Mouse (Mus musculus) CH12.LX (cell line): ENCODE results near the gene Slc24a3. TPM values are rescaled to one million over a fixed set of nuclear protein-coding genes. Genes with fewer than 3 reads are reported as not detected.

Experiments
- DNase-seq: peaks from one replicate; pipeline ENCODE4 v3.0.0-alpha.2; 2013; ENCODE audit errors: extremely low read depth
- H3K27ac ChIP-seq: 2 replicates; pipeline ENCODE4 v1.5.1; 2012; ENCODE audit warnings: low read depth, mild to moderate bottlenecking, control low read depth, moderate library complexity; ENCODE audit not compliant: insufficient read depth
- H3K27me3 ChIP-seq: replicated peaks from 2 replicates; pipeline ENCODE3; 2012; ENCODE audit warnings: inconsistent platforms
- H3K36me3 ChIP-seq, 2 experiments: replicated peaks in 1 of 2; 2 replicates each; pipeline versions ENCODE3 to v1.6.1; 2012; ENCODE audit warnings: inconsistent platforms in 1 of 2, low read length in 1 of 2, mild to moderate bottlenecking in 1 of 2, mixed read lengths in 1 of 2, moderate library complexity in 1 of 2; ENCODE audit not compliant: control insufficient read depth in 1 of 2, insufficient read depth in 1 of 2
- H3K4me1 ChIP-seq, 2 experiments: 2 replicates each; pipeline ENCODE4 v1.6.1; 2012; ENCODE audit warnings: inconsistent platforms in 1 of 2, moderate library complexity in 1 of 2; ENCODE audit not compliant: insufficient read depth in 2 of 2, control insufficient read depth in 1 of 2
- H3K4me2 ChIP-seq: 2 replicates; pipeline ENCODE4 v1.6.1; 2012; ENCODE audit warnings: low read depth, mild to moderate bottlenecking, control low read depth; ENCODE audit not compliant: poor library complexity, insufficient read depth, severe bottlenecking
- H3K4me3 ChIP-seq, 3 experiments: fragments of 150-350 bp in 1 of 3; sonication (generic) in 1 of 3; replicated peaks in 1 of 3; 2 replicates each; pipeline versions ENCODE3 to v1.5.1; 2011 to 2012; ENCODE audit warnings: low read depth in 2 of 3, low read length in 2 of 3, mild to moderate bottlenecking in 2 of 3, moderate library complexity in 2 of 3, control low read depth in 1 of 3, improper control_type of control experiment in 1 of 3, inconsistent platforms in 1 of 3, mixed read lengths in 1 of 3; ENCODE audit not compliant: poor library complexity in 1 of 3
- H3K79me2 ChIP-seq: replicated peaks from 2 replicates; pipeline ENCODE4 v1.6.1; 2012; ENCODE audit warnings: mild to moderate bottlenecking, moderate library complexity; ENCODE audit not compliant: control insufficient read depth, poor library complexity, insufficient read depth, severe bottlenecking; ENCODE audit errors: extremely low read depth
- H3K9ac ChIP-seq: 2 replicates; pipeline ENCODE4 v1.6.1; 2012; ENCODE audit warnings: low read depth, mild to moderate bottlenecking, control low read depth, moderate library complexity; ENCODE audit not compliant: insufficient read depth
- H3K9me3 ChIP-seq: replicated peaks from 2 replicates; pipeline ENCODE3; 2012; ENCODE audit warnings: low read length, inconsistent platforms, mixed read lengths
- BHLHE40 ChIP-seq: IDR thresholded peaks from 2 replicates; pipeline ENCODE4 v1.6.1; 2011; ENCODE audit warnings: mild to moderate bottlenecking, low read depth, low read length, improper control_type of control experiment
- CHD1 ChIP-seq: IDR thresholded peaks from 2 replicates; pipeline ENCODE4 v1.6.1; 2012; ENCODE audit warnings: low read depth, low read length, improper control_type of control experiment, inconsistent platforms
- CHD2 ChIP-seq: IDR thresholded peaks from 2 replicates; pipeline ENCODE4 v1.6.1; 2011; ENCODE audit warnings: low read length, improper control_type of control experiment
- CTCF ChIP-seq, 2 experiments: IDR thresholded peaks in 1 of 2; conservative IDR thresholded peaks in 1 of 2; 2 replicates each; pipeline ENCODE4 v1.5.1; 2011 to 2012; ENCODE audit warnings: low read depth in 2 of 2, low read length in 2 of 2, improper control_type of control experiment in 1 of 2, inconsistent platforms in 1 of 2, mild to moderate bottlenecking in 1 of 2, moderate library complexity in 1 of 2
- ETS1 ChIP-seq: conservative IDR thresholded peaks from 2 replicates; pipeline ENCODE4 v1.6.1; 2012; ENCODE audit warnings: low read depth, mild to moderate bottlenecking, inconsistent platforms, low read length, improper control_type of control experiment, moderate library complexity
- HCFC1 ChIP-seq: IDR thresholded peaks from 2 replicates; pipeline ENCODE4 v1.6.1; 2012; ENCODE audit warnings: low read depth, mild to moderate bottlenecking, inconsistent platforms, low read length, improper control_type of control experiment
- JUN ChIP-seq: IDR thresholded peaks from 2 replicates; pipeline ENCODE4 v1.6.1; 2011; ENCODE audit warnings: low read depth, mild to moderate bottlenecking, low read length, improper control_type of control experiment, moderate library complexity; ENCODE audit not compliant: insufficient read depth
- JUND ChIP-seq: conservative IDR thresholded peaks from 2 replicates; pipeline ENCODE4 v1.6.1; 2011; ENCODE audit warnings: low read depth, low read length, improper control_type of control experiment
- KAT2A ChIP-seq: IDR thresholded peaks from 2 replicates; pipeline ENCODE4 v1.6.1; 2012; ENCODE audit warnings: low read length, improper control_type of control experiment, inconsistent platforms; ENCODE audit not compliant: insufficient replicate concordance
- MAZ ChIP-seq: IDR thresholded peaks from 2 replicates; pipeline ENCODE4 v1.6.1; 2012; ENCODE audit warnings: low read depth, mild to moderate bottlenecking, inconsistent platforms, low read length, improper control_type of control experiment, moderate library complexity
- MEF2A ChIP-seq: IDR thresholded peaks from 2 replicates; pipeline ENCODE4 v1.6.1; 2014; ENCODE audit warnings: low read depth, mild to moderate bottlenecking, inconsistent platforms, low read length, improper control_type of control experiment, borderline replicate concordance
- MXI1 ChIP-seq: IDR thresholded peaks from 2 replicates; pipeline ENCODE4 v1.6.1; 2011; ENCODE audit warnings: mild to moderate bottlenecking, low read depth, low read length, improper control_type of control experiment
- NELFE ChIP-seq: IDR thresholded peaks from 2 replicates; pipeline ENCODE4 v1.6.1; 2011; ENCODE audit warnings: low read depth, low read length, improper control_type of control experiment
- NRF1 ChIP-seq: IDR thresholded peaks from 2 replicates; pipeline ENCODE4 v1.6.1; 2014; ENCODE audit warnings: low read depth, mild to moderate bottlenecking, inconsistent platforms, low read length, improper control_type of control experiment, moderate library complexity
- POLR2A ChIP-seq: IDR thresholded peaks from 2 replicates; pipeline ENCODE4 v1.6.1; 2011; ENCODE audit warnings: low read depth, mild to moderate bottlenecking, improper control_type of control experiment, low read length
- RCOR1 ChIP-seq: conservative IDR thresholded peaks from 2 replicates; pipeline ENCODE4 v1.6.1; 2012; ENCODE audit warnings: low read depth, mild to moderate bottlenecking, inconsistent platforms, low read length, improper control_type of control experiment
- SIN3A ChIP-seq: IDR thresholded peaks from 2 replicates; pipeline ENCODE4 v1.6.1; 2012; ENCODE audit warnings: low read length, improper control_type of control experiment, inconsistent platforms
- TCF12 ChIP-seq: IDR thresholded peaks from 2 replicates; pipeline ENCODE4 v1.6.1; 2014; ENCODE audit warnings: low read depth, mild to moderate bottlenecking, inconsistent platforms, low read length, improper control_type of control experiment
- USF1 ChIP-seq: IDR thresholded peaks from 2 replicates; pipeline ENCODE4 v1.6.1; 2014; ENCODE audit warnings: low read depth, mild to moderate bottlenecking, inconsistent platforms, low read length, improper control_type of control experiment
- USF2 ChIP-seq: conservative IDR thresholded peaks from 2 replicates; pipeline ENCODE4 v1.6.1; 2011; ENCODE audit warnings: low read depth, low read length, improper control_type of control experiment
- ZKSCAN1 ChIP-seq: IDR thresholded peaks from 2 replicates; pipeline ENCODE4 v1.6.1; 2012; ENCODE audit warnings: low read depth, inconsistent platforms, low read length, improper control_type of control experiment, borderline replicate concordance
- ZMIZ1 ChIP-seq: IDR thresholded peaks from 2 replicates; pipeline ENCODE4 v1.6.1; 2012; ENCODE audit warnings: low read depth, mild to moderate bottlenecking, inconsistent platforms, low read length, improper control_type of control experiment
- ZNF384 ChIP-seq: IDR thresholded peaks from 2 replicates; pipeline ENCODE4 v1.6.1; 2012; ENCODE audit warnings: low read depth, low read length, improper control_type of control experiment, inconsistent platforms
- dilution Hi-C: fragments of 300-500 bp; cut with MboI; formaldehyde crosslinking; loops from 2 replicates; pipeline ENCODE4 v1.14.3; 2020; ENCODE audit warnings: low sequenced_read_pairs; ENCODE audit not compliant: extremely low pct_unique_long_range_greater_than_20kb, extremely low pct_ligation_motif_present
- in situ Hi-C: fragments of 300-500 bp; cut with MboI; formaldehyde crosslinking; loops from 3 replicates; pipeline ENCODE4 v1.14.3; 2019; ENCODE audit warnings: low sequenced_read_pairs, low pct_ligation_motif_present, low pct_unique_long_range_greater_than_20kb, mixed read lengths
- polyA plus RNA-seq: library from polyadenylated mRNA; unstranded; fragments of >175 nt; gene quantifications from 2 replicates; pipeline ENCODE4 v1.2.1, GENCODE M21; 2012; ENCODE audit warnings: low read depth; ENCODE audit not compliant: insufficient read length
- total RNA-seq, 2 experiments: library from RNA; depleted of rRNA; stranded (reverse); fragments of 300-350 nt in 1 of 2; fragments of >200 nt in 1 of 2; gene quantifications; 2 replicates each; pipeline ENCODE4 v1.2.3; 2012 to 2014

Slc24a3 gene
- total and polyA plus RNA-seq, 3 experiments = not detected

GRCm38 (mm10) chr2:145136625-145137291 lies 30.8 kb upstream of the Slc24a3 start:
- no peak overlapping the region for H3K4me2 ChIP-seq
- H3K27me3 ChIP-seq = no peaks in the 10 kb centered on the region
- no peaks in the 10 kb centered on the region for H3K79me2 ChIP-seq
- in situ Hi-C loops (no loop called here), dilution Hi-C loops (no loop called here)
- no peaks in the 10 kb centered on the region for H3K36me3 ChIP-seq
- no peak overlapping the region for H3K4me3 ChIP-seq
- peaks cover 0 to 3% of the 10 kb centered on the region in 2 experiments; a peak in 1 of 4 replicates for H3K4me1 ChIP-seq
- DNase-seq = no peak
- H3K27ac ChIP-seq = no peak overlapping the region
- TF ChIP-seq USF1 = no peak
- no peak for TF ChIP-seq RCOR1
- TF ChIP-seq SIN3A = no peak
- no peak for TF ChIP-seq MAZ
- TF ChIP-seq NRF1 = no peak
- no peak for TF ChIP-seq MXI1
- TF ChIP-seq USF2 = no peak
- no peak for TF ChIP-seq ZNF384
- no peak for TF ChIP-seq BHLHE40
- no peak for TF ChIP-seq NELFE
- TF ChIP-seq JUND = no peak
- no peak for TF ChIP-seq HCFC1
- no peak for TF ChIP-seq ZKSCAN1
- no peak for TF ChIP-seq CTCF (conservative IDR thresholded peaks at IDR 0.05 in 1 of 2, IDR thresholded peaks at IDR 0.05 in 1 of 2; ENCODE audit: low read depth in 2 of 2, low read length in 2 of 2)
- H3K9ac ChIP-seq = no peak overlapping the region
- H3K9me3 ChIP-seq = no peaks in the 10 kb centered on the region

- H3K9ac ChIP-seq = no peak overlapping the region
- DNase-seq = no peak
- no peaks in the 10 kb centered on the region for H3K9me3 ChIP-seq
- H3K4me1 ChIP-seq = no peaks in the 10 kb centered on the region
- H3K79me2 ChIP-seq = no peaks in the 10 kb centered on the region
- no peak overlapping the region for H3K4me3 ChIP-seq
- dilution Hi-C loops = no loop called here
- no peak overlapping the region for H3K4me2 ChIP-seq
- no peak overlapping the region for H3K27ac ChIP-seq
- no peak for TF ChIP-seq ZKSCAN1
- peaks cover 8% of the 10 kb centered on the region for H3K27me3 ChIP-seq
- in situ Hi-C loops = loop anchor here (25.0 kb wide), 1 partner anchor 437 kb away; no protein-coding TSS in a partner anchor
- no peaks in the 10 kb centered on the region for H3K36me3 ChIP-seq
These were observed 17.1 kb upstream of the Slc24a3 start for GRCm38 (mm10) chr2:145150407-145150806.

GRCm38 (mm10) chr2:145150821-145151220 lies 16.7 kb upstream of the Slc24a3 start:
- no peaks in the 10 kb centered on the region for H3K36me3 ChIP-seq

More at GRCm38 (mm10) chr2:145150821-145151220, 16.7 kb upstream of the Slc24a3 start:
- TF ChIP-seq MEF2A = no peak
- no peak for TF ChIP-seq JUN
- no peak for TF ChIP-seq CHD1
- no peak for TF ChIP-seq ETS1
- no peak for TF ChIP-seq POLR2A
- no peak for TF ChIP-seq KAT2A
- no peak for TF ChIP-seq CHD2
- TF ChIP-seq BHLHE40 = no peak
- TF ChIP-seq ZNF384 = no peak
- TF ChIP-seq TCF12 = no peak
- no peak for TF ChIP-seq HCFC1
- no peak for TF ChIP-seq ZKSCAN1
- no peak for TF ChIP-seq MAZ
- no peak for TF ChIP-seq SIN3A
- no peak for TF ChIP-seq NRF1
- TF ChIP-seq ZMIZ1 = no peak
- TF ChIP-seq, all 38 proteins: peak for 0
- Histone ChIP-seq H3K27me3 (peaks cover 8% of the 10 kb centered on the region), H3K9me3 (no peaks in the 10 kb centered on the region), H3K4me1 (no peaks in the 10 kb centered on the region), H3K4me3 (no peak overlapping the region), H3K79me2 (no peaks in the 10 kb centered on the region), H3K4me2 (no peak overlapping the region), H3K9ac (no peak overlapping the region), H3K27ac (no peak overlapping the region)
- in situ Hi-C loops = loop anchor here (25.0 kb wide), 1 partner anchor 436 kb away; no protein-coding TSS in a partner anchor
- dilution Hi-C loops = no loop called here
- DNase-seq = no peak
